Mouse (Mus musculus) olfactory bulb, adult 2 months (tissue): ENCODE data around the gene Ndrg4. TPM values are rescaled to one million over a fixed set of nuclear protein-coding genes. Genes with fewer than 3 reads are reported as not detected.

Source experiments
- H3K27ac ChIP-seq: fragments of 200-500 bp; 2 replicates; pipeline ENCODE4 v1.5.1; 2012; ENCODE audit warnings: low read depth, low read length; ENCODE audit not compliant: insufficient read depth
- H3K4me1 ChIP-seq: fragments of 200-500 bp; 2 replicates; pipeline ENCODE4 v1.6.1; 2012; ENCODE audit warnings: low read length; ENCODE audit not compliant: control insufficient read depth, insufficient read depth
- H3K4me3 ChIP-seq: fragments of 200-500 bp; 2 replicates; pipeline ENCODE4 v1.5.1; 2012; ENCODE audit warnings: mild to moderate bottlenecking, low read depth, low read length, moderate library complexity; ENCODE audit not compliant: insufficient read depth
- CTCF ChIP-seq: fragments of 200-500 bp; IDR thresholded peaks from 2 replicates; pipeline ENCODE4 v1.5.1; 2012; ENCODE audit warnings: low read depth, mild to moderate bottlenecking, low read length, moderate library complexity; ENCODE audit not compliant: insufficient read depth
- POLR2A ChIP-seq: fragments of 200-500 bp; IDR thresholded peaks from 2 replicates; pipeline ENCODE4 v1.6.1; 2012; ENCODE audit warnings: mild to moderate bottlenecking, low read depth, low read length, moderate library complexity; ENCODE audit not compliant: insufficient read depth
- WGBS: fragments of 180-500 bp; shearing (Covaris S2); methylation state at CpG from one replicate; pipeline ENCODE4 v1.1.7; 2018; 5-methylcytosine and 5-hydroxymethylcytosine counted together
- polyA plus RNA-seq: library from polyadenylated mRNA; stranded (reverse); fragments of >200 nt; gene quantifications from 2 replicates; pipeline ENCODE4 v1.2.4, GENCODE M21; 2012; ENCODE audit warnings: low replicate concordance; ENCODE audit not compliant: missing spikeins, insufficient read depth, insufficient read length

The Ndrg4 gene
- 472 and 1,489 TPM in 2 replicates for polyA plus RNA-seq

DNA sequence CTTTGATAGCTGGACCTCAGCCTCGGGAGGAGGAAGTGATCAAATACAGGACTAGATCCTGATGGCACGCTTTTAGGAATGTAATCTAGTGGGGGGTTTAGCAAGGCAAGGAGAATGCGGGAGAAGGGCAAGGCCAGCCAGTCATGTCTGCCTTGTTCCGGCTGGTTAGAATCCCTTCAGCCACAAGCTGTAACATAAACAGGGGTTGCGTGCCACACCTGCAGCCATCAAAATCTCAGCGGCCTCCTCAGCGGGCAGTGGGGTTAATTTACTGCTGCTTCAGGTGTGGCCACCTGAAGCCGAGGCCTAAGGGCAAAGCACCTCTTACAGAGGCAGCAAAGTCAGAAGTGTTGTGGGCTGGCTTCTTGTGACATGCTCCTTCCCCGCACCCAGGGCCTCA lies at the start of gene Ndrg4:
Ndrg4 (plus strand) TSS at position 350 of the 400 bp plus-strand sequence.
- H3K27ac ChIP-seq, result peak within 1 kb of the TSS; percentile 43
- 63% methylated on average over 9 of the region's 9 CpGs for WGBS
- peak within 1 kb of the TSS; percentile 74 for H3K4me3 ChIP-seq
- no peak for TF ChIP-seq CTCF
- no peak for TF ChIP-seq POLR2A
- H3K4me1 ChIP-seq, result peaks cover 45% of the 10 kb centered on the region

DNA sequence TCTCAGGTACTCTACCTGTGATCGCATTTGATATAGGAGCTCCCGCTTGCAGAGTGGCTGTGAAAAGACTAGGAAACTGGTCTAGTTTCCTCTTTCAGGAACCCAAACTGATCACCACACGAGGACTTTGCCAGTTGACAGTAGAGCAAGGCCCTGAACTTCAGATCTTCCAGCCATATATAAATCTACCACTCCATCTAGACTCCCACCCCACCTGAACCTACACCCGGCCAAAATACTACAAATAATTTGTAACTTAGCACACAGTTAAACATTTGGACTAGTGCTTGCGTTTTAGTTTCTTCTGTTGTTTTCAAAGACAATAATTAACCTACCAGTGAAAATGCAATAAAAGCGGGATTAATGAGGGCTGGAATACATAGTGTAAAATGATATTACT lies 43.9 kb upstream of the Ndrg4 start:
- no peak overlapping the region for H3K27ac ChIP-seq
- no peaks in the 10 kb centered on the region; the same call in 1 of the 2 replicates for H3K4me1 ChIP-seq
- no peak for TF ChIP-seq CTCF
- TF ChIP-seq POLR2A, result no peak
- H3K4me3 ChIP-seq, result no peak overlapping the region
- WGBS, result 77% methylated on average over 6 of the region's 6 CpGs

DNA sequence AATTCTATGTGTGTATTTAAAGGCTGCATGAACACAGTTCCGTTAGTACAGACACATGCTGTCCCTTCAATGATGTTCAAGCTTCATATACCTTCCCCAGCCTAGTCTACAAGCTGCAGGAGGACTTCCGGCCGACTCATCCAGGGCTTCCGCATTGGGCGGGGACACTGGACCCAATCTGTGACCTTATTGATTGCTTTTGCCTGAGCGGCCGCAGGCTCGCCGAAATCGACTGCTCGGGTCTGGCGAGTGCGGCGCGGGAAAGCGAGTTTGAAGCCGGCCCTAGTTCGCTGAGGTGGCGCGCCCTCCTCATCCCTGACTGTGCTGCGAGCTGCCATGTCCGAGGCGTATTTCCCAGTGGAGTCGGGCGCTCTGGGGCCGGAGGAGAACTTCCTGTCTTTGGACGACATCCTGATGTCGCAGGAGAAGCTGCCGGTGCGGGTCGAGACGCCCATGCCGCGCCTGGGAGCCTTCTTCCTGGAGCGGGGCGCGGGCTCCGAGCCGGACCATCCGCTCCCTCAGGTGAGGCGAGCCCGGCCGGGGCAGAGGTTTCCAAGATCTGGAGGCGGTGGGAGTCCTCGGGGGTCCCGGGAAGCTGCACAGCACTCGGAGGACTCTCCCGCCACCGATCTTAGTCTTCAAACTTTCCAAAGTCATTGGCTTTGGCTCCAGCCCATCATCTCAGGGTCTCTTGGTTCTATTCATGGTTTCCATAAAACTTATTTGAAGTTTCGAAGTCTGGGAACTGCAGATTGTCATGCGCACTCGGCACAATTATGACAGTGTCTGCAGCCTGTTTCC lies 43.3 kb upstream of the Ndrg4 start, which contains the start of gene Gins3:
Gins3 (plus strand) TSS at position 192 of the 801 bp plus-strand sequence.
- Histone ChIP-seq H3K4me1 (no peaks in the 10 kb centered on the region; the same call in 1 of the 2 replicates), H3K27ac (no peak within 1 kb of the TSS), H3K4me3 (peak within 1 kb of the TSS; percentile 81)
- WGBS, result under 1% methylated on average over 52 of the region's 52 CpGs
- TF ChIP-seq POLR2A (peak; percentile 24; the same call in 1 of the 2 replicates), CTCF (no peak)

DNA sequence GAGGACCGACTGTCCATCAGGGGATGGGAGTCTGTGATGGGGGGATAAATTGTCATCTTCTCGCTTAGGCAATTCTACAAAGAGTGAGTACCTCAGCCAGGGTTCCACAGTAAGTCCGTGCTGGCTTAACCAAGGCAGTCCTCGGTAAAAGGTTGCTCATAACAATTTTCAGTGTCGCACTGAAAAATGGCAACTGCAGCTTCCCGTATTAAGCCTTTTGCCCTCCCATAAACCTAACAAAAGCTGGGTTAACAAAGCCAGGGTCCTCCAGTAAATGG lies 42.8 kb upstream of the Ndrg4 start:
- no peaks in the 10 kb centered on the region; the same call in 1 of the 2 replicates for H3K4me1 ChIP-seq
- peak overlapping the region; percentile 81 for H3K4me3 ChIP-seq
- no peak overlapping the region for H3K27ac ChIP-seq
- 2% methylated on average over 6 of the region's 6 CpGs for WGBS
- TF ChIP-seq POLR2A (no peak), CTCF (no peak)

DNA sequence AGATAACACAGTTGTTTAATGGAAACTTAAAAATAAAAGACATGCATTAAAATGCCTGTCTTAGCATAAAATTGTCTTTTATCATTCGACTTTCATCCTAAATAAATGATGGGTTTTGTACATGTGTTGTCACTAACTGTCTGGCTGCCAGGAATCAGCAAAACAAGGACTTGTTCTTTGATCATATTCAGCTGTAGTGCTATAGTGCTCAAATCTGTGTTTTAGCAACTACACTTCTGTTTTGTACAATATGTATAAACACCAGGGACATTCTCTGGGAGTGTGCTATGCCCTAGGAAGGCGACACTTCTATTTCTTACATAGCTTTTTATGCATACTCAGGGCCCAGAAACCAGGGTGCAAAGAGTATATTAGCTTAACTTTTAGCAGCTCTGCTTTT lies 31.8 kb upstream of the Ndrg4 start:
- H3K4me1 ChIP-seq, result peaks cover 3% of the 10 kb centered on the region; the same call in 1 of the 2 replicates
- WGBS, result 66% methylated on average over 2 of the region's 2 CpGs
- H3K4me3 ChIP-seq, result no peak overlapping the region
- TF ChIP-seq CTCF, result no peak
- no peak for TF ChIP-seq POLR2A
- H3K27ac ChIP-seq, result no peak overlapping the region

DNA sequence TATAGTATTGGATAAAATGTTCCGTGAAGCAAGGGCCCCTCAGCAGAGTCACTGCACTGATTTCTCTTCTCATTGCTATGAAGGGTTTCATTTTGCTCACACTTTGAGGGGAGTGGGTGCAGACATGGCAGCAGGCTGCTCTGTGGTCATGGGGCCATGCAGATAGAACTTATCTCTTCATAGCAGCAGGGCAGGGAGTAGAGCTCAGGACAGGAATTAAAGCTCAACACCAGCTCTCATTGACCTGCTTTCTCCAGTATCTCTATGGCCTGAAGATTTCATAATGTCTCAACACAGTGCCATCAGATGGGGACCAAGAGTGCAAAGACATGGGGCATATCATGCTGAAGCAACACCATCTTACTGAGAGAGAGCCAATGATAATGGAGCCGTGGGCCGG lies 28.5 kb upstream of the Ndrg4 start:
- WGBS, result 53% methylated on average over 3 of the region's 3 CpGs
- Histone ChIP-seq H3K27ac (no peak overlapping the region), H3K4me1 (peaks cover 8% of the 10 kb centered on the region), H3K4me3 (no peak overlapping the region)
- TF ChIP-seq POLR2A (no peak), CTCF (no peak)

DNA sequence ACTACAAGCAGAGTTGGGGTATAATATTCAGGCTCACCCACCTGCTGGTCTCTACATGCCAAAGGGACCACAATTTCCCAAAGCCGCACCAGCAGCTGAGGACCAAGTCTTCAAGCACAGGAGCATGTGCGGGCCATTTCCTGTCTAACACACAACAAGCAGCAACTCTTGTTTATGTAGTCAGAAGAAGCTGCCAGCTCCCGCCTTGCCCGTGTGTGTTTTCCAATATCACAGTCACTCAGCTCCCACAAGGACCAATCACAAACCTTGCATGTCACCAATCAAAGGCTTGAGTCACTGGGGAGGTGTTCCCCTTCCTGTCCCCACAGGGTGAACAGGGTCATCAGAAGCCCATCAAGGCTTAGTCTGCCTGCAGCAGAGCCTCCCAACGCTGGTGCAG lies 23.4 kb upstream of the Ndrg4 start:
- TF ChIP-seq POLR2A (no peak), CTCF (no peak)
- peaks cover 29% of the 10 kb centered on the region for H3K4me1 ChIP-seq
- WGBS, result 73% methylated on average over 5 of the region's 5 CpGs
- peak overlapping the region; percentile 29; the same call in 1 of the 2 replicates for H3K27ac ChIP-seq
- no peak overlapping the region for H3K4me3 ChIP-seq

DNA sequence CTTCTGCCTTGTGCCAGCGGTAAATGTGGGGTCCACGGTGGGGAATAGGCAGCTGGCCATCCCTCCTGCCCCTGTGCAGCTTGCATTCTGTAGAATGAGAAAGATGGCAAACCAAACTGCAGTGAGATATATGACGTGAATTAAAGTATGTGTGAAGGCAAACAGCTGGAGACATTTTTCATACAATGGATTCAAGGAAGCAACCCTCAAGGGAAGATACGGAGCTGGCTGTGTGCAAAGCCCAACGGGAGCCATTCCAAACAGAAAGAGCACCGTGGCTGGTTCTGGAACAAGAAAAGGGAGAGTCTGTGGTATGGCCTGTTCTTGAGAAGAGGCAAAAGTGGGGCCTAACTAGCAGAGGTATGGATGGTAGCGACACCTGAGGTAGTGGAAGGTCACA lies 20.9 kb upstream of the Ndrg4 start:
- Histone ChIP-seq H3K4me1 (peaks cover 35% of the 10 kb centered on the region), H3K4me3 (no peak overlapping the region), H3K27ac (peak overlapping the region; percentile 59)
- WGBS, result 60% methylated on average over 7 of the region's 7 CpGs
- TF ChIP-seq POLR2A, result no peak
- no peak for TF ChIP-seq CTCF

DNA sequence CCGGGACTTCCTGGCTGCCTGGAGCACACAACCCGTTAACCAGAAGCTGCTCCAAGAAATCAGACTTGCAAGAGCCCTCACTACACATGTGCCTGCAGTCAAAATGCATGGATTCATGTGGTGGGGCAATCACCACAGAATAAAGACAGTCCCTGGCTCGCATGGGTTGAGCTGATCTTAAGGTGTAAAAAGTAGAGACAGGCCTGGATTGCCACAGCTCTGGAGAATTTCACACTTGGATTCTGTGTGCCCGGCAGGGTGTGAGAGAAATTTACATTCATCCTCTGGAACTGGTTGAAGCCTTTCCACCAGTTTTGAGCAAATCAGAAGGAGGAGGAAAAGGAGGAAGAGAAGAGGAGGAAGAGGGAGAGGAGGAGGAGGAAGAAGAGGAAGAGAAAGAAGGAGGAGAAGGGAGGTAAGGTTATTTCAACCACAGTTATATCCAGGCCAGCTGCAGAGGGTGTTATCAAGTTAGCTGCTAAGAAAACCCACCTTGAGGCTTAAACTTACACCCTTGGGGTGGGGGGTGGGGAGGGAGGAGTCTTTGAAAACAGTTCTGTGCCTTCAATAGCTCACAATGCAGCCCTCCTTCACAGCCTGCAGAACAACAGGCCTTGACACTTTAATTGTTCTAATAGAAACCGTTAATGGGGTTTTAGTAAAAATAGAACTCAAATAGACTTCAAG lies 20.3 kb upstream of the Ndrg4 start:
- Histone ChIP-seq H3K27ac (peak overlapping the region; percentile 59), H3K4me1 (peaks cover 41% of the 10 kb centered on the region), H3K4me3 (no peak overlapping the region)
- TF ChIP-seq CTCF (no peak), POLR2A (no peak)
- WGBS, result 35% methylated on average over 5 of the region's 5 CpGs
